Mouse (Mus musculus) MEL (cell line): ENCODE results near the gene Aff4.

ENCODE experiments used
- CTCF ChIP-seq, 3 experiments: IDR thresholded peaks in 2 of 3; conservative IDR thresholded peaks in 1 of 3; 2 replicates each; pipeline ENCODE4 v1.5.1; 2011 to 2012; ENCODE audit warnings: low read length in 3 of 3, low read depth in 2 of 3, mild to moderate bottlenecking in 2 of 3, improper control_type of control experiment in 1 of 3, inconsistent platforms in 1 of 3, mixed read lengths in 1 of 3, moderate library complexity in 1 of 3; ENCODE audit not compliant: control insufficient read depth in 1 of 3, insufficient read depth in 1 of 3, poor library complexity in 1 of 3, severe bottlenecking in 1 of 3
- EP300 ChIP-seq, 2 experiments: IDR thresholded peaks; 2 replicates each; pipeline ENCODE4 v1.6.1; 2011; ENCODE audit warnings: improper control_type of control experiment in 2 of 2, low read length in 2 of 2, low read depth in 1 of 2, mild to moderate bottlenecking in 1 of 2
- MAX ChIP-seq: IDR thresholded peaks from 2 replicates; pipeline ENCODE4 v1.6.1; 2011; ENCODE audit warnings: low read length, improper control_type of control experiment
- MEF2A ChIP-seq: IDR thresholded peaks from 2 replicates; pipeline ENCODE4 v1.6.1; 2014; ENCODE audit warnings: low read depth, mild to moderate bottlenecking, inconsistent platforms, low read length, improper control_type of control experiment; ENCODE audit not compliant: poor library complexity, insufficient replicate concordance, severe bottlenecking; ENCODE audit errors: extremely low read depth
- POLR2A ChIP-seq, 2 experiments: IDR thresholded peaks; 2 replicates each; pipeline ENCODE4 v1.6.1; 2011 to 2012; ENCODE audit warnings: low read length in 2 of 2, mild to moderate bottlenecking in 2 of 2, control low read depth in 1 of 2, improper control_type of control experiment in 1 of 2, low read depth in 1 of 2, moderate library complexity in 1 of 2; ENCODE audit not compliant: control insufficient read depth in 1 of 2, insufficient read depth in 1 of 2, poor library complexity in 1 of 2
- SIN3A ChIP-seq: IDR thresholded peaks from 2 replicates; pipeline ENCODE4 v1.6.1; 2012; ENCODE audit warnings: low read length, improper control_type of control experiment, inconsistent platforms
- SMC3 ChIP-seq: IDR thresholded peaks from 2 replicates; pipeline ENCODE4 v1.6.1; 2011; ENCODE audit warnings: low read depth, low read length, improper control_type of control experiment
- TCF12 ChIP-seq: IDR thresholded peaks from 2 replicates; pipeline ENCODE4 v1.6.1; 2014; ENCODE audit warnings: low read depth, mild to moderate bottlenecking, inconsistent platforms, low read length, improper control_type of control experiment, moderate library complexity
- USF1 ChIP-seq: IDR thresholded peaks from 2 replicates; pipeline ENCODE4 v1.6.1; 2014; ENCODE audit warnings: low read depth, mild to moderate bottlenecking, inconsistent platforms, low read length, improper control_type of control experiment, moderate library complexity
- ZMIZ1 ChIP-seq: IDR thresholded peaks from 2 replicates; pipeline ENCODE4 v1.6.1; 2012; ENCODE audit warnings: low read depth, mild to moderate bottlenecking, inconsistent platforms, low read length, improper control_type of control experiment, moderate library complexity
- ZNF384 ChIP-seq: IDR thresholded peaks from 2 replicates; pipeline ENCODE4 v1.6.1; 2012; ENCODE audit warnings: low read depth, mild to moderate bottlenecking, inconsistent platforms, low read length, improper control_type of control experiment

DNA sequence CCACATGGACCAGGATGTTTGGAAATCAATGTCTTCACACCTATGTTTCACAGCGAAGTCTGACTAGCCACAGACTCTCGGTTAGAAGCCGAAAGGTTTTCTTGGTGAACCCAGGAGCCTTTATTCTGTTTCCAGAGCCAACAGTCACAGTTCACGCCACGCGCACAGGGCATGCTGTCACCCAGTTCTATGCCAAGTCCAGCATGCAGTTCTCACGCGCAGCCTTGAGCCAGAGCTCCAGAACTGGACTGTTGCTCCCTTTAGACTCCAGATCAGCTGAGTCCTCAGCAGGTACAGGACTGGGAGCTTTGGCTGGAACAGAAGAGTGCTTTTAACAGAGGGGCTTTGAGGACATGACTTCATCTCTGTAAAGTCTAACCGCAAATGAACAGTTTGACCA, 101.8 kb downstream of the Aff4 start:
- no peak for TF ChIP-seq CTCF (IDR thresholded peaks at IDR 0.05 in 2 of 3, conservative IDR thresholded peaks at IDR 0.05 in 1 of 3; ENCODE audit: control insufficient read depth in 1 of 3, insufficient read depth in 1 of 3, low read depth in 2 of 3, low read length in 3 of 3, poor library complexity in 1 of 3, severe bottlenecking in 1 of 3)
- TF ChIP-seq ZNF384 = no peak
- no peak for TF ChIP-seq EP300 (IDR thresholded peaks at IDR 0.05; ENCODE audit: low read depth in 1 of 2, low read length in 2 of 2)
- no peak for TF ChIP-seq POLR2A (IDR thresholded peaks at IDR 0.05; ENCODE audit: control insufficient read depth in 1 of 2, insufficient read depth in 1 of 2, low read depth in 1 of 2, low read length in 2 of 2, poor library complexity in 1 of 2)
- TF ChIP-seq SMC3 = no peak
- no peak for TF ChIP-seq TCF12
- TF ChIP-seq MAX = no peak
- no peak for TF ChIP-seq ZMIZ1
- TF ChIP-seq USF1 = no peak
- no peak for TF ChIP-seq SIN3A
- TF ChIP-seq MEF2A = no peak
